Mouse (Mus musculus): ENCODE data around the gene Aox2.

GRCm38 (mm10) chr1:58260311-58260710 lies 17.8 kb upstream of the Aox2 start:
- TF ChIP-seq GATA1 (IDR thresholded peaks at IDR 0.05; ENCODE audit: borderline replicate concordance, low read length) (no peak), CTCF (IDR thresholded peaks at IDR 0.05; ENCODE audit: low read depth, low read length) (no peak), GATA2 (IDR thresholded peaks at IDR 0.05; ENCODE audit: borderline replicate concordance, low read depth, low read length) (no peak), TAL1 (conservative IDR thresholded peaks at IDR 0.05; ENCODE audit: low read depth, low read length) (no peak)

Measured in G1E (cell line).